Mouse (Mus musculus) Patski (cell line): ENCODE measurements around the gene Gpx4. TPM values are rescaled to one million over a fixed set of nuclear protein-coding genes. Genes with fewer than 3 reads are reported as not detected.
"Not testable (repeated sequence)": the region's sequence is repeated elsewhere in the genome, so short reads cannot be mapped to it uniquely, and the experiment has no call there.

Source experiments
- ATAC-seq: fragments of 100-300 bp; one replicate; pipeline ENCODE4 v1.8.0; 2021
- CTCF ChIA-PET: fragments of 350-600 bp; sonication (Branson Sonifier 250); formaldehyde crosslinking; loops from one replicate; lab custom pipeline; 2022; ENCODE audit warnings: inconsistent platforms; lab: Charles Lee
- POLR2A ChIA-PET: fragments of 350-600 bp; sonication (Branson Sonifier 250); formaldehyde crosslinking; loops from one replicate; lab custom pipeline; 2022; ENCODE audit warnings: antibody characterized with exemption, inconsistent platforms; lab: Charles Lee
- DNase-seq: peaks from one replicate; pipeline ENCODE4 v3.0.0-alpha.2; 2011; ENCODE audit warnings: low read depth, low spot score
- H3K27me3 ChIP-seq: fragments of 371-371 bp; one replicate; pipeline ENCODE4 v1.5.1; 2021
- CTCF ChIP-seq: fragments of 100-300 bp; IDR thresholded peaks from one replicate; pipeline ENCODE4 v1.5.1; 2021
- in situ Hi-C: fragments of 300-500 bp; cut with MboI; formaldehyde crosslinking; loops from 3 replicates; pipeline ENCODE4 v1.11.1; 2018; ENCODE audit warnings: low pct_unique_long_range_greater_than_20kb, mixed read lengths
- polyA plus RNA-seq: library from polyadenylated mRNA; unstranded; gene quantifications from one replicate; pipeline ENCODE4 v1.2.3, GENCODE M21; 2021

Gene Gpx4
- polyA plus RNA-seq, 1 experiment from 2014 or later, result 916 TPM

- CTCF ChIA-PET, result no interaction called here
- no peak for TF ChIP-seq CTCF
- H3K27me3 ChIP-seq, result no peaks in the 10 kb centered on the region
- in situ Hi-C loops, result no loop called here
- no peak for DNase-seq
- POLR2A ChIA-PET, result no interaction called here
- ATAC-seq, result no peak
Observed at GRCm38 (mm10) chr10:80048396-80048795, 1.4 kb downstream of the Gpx4 start.

DNA sequence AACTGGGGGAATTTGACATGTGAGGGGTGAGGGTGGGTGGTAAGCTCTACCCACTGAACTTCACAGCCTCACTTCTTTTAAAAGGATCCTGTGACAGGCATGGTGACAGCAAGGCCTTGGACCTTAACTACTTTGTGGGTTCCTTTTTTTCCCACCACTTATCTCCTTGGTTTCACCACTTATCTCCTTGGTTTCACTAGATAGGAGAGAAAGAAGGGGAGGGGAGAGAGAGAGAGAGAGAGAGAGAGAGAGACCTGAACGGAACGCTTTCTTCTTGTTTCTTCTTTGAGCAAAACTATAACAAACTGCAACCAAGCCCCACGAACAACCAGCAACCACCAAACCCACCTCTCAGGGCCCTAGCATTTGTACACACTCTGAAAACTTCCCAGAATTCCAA lies 1.9 kb downstream of the Gpx4 start:
- ChIA-PET CTCF (no interaction called here), POLR2A (no interaction called here)
- TF ChIP-seq CTCF, result no peak
- in situ Hi-C loops, result no loop called here
- ATAC-seq (no peak), DNase-seq (no peak)
- H3K27me3 ChIP-seq, result no peaks in the 10 kb centered on the region

DNA sequence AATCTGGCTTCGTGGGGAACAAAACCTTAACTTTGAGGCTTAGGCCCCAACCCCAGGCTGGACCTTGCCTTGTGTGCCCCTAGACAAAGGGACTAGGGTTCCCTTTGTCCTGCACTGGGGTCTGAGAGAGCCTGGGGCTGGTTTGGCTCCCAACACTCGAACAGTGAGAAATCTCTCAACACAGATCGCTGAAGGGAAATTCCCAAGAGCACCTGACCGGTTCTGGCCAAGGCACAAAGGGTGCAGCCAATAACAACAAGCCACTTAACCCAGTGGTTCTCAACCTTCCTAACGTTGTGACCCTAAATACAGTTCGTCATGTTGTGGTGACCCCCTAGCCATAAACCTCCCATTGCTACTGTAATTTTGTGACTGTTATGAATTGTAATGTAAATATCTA lies 3.3 kb downstream of the Gpx4 start:
- ChIA-PET POLR2A (interaction anchor here (1.2 kb wide), 1 partner anchor 11 kb away, joined by 3 read pairs; no protein-coding TSS in a partner anchor), CTCF (no interaction called here)
- in situ Hi-C loops, result loop anchor here (10.0 kb wide), 1 partner anchor 65 kb away; the partner anchor contains the start of gene Stk11
- TF ChIP-seq CTCF, result no peak
- ATAC-seq, result no peak
- DNase-seq, result no peak
- H3K27me3 ChIP-seq, result no peaks in the 10 kb centered on the region

DNA sequence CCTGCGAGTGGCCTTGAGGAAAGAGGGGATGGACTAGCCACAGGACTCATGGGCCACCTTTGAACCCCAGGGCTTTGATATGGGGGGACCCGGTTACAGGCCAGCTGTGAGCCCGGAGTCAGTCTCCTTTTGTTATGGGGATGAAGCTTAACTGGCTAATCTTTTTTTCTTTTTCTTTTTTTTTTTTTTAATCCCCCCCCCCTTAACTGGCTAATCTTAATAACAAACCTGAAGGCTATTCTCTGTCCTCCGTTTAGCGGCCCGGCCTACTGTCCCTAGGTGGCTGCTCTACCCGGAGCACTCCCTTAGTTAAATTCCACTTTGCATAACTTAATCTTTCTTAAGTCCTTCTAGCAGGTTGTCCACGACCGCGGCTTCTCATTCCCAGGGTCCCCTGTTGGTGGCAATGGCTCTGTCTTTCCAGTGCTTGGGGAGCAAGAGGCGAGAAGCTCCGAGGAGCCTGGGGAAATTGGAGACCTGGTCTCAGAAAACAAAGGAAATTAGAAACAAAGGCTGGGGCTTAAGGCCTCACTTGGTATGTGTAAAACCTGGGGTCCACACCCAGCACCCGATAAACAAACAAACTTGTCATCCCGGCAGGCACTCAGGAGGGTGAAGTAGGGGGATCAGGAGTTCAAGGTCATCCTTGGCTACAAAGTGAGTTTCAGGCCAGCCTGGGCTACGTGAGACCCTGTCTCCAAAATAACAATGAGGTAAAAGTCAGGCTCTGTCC lies 4.1 kb downstream of the Gpx4 start:
- in situ Hi-C loops, result loop anchor here (10.0 kb wide), 1 partner anchor 64 kb away; the partner anchor contains the start of gene Stk11
- ATAC-seq, result no peak
- TF ChIP-seq CTCF, result no peak

GRCm38 (mm10) chr10:80051618-80052373 lies 4.8 kb downstream of the Gpx4 start:
- peak; percentile 48 for ATAC-seq
- in situ Hi-C loops, result loop anchor here (10.0 kb wide), 1 partner anchor 63 kb away; the partner anchor contains the start of gene Stk11
- H3K27me3 ChIP-seq, result no peaks in the 10 kb centered on the region
- no peak for TF ChIP-seq CTCF
- CTCF ChIA-PET, result interaction anchor here (0.9 to 1.6 kb wide), 6 partner anchors 8 to 67 kb away, joined by 3 to 5 read pairs (median 4); no protein-coding TSS in a partner anchor
- no peak for DNase-seq
- POLR2A ChIA-PET, result interaction anchor here (0.6 to 3.7 kb wide), 7 partner anchors 9 to 1245 kb away, joined by 3 to 14 read pairs (median 4); no protein-coding TSS in a partner anchor

More for the DNA sequence above, 4.1 kb downstream of the Gpx4 start:
- H3K27me3 ChIP-seq, result no peaks in the 10 kb centered on the region
- ChIA-PET CTCF (interaction anchor here (1.0 to 1.6 kb wide), 4 partner anchors 8 to 66 kb away, joined by 3 to 5 read pairs (median 4); no protein-coding TSS in a partner anchor), POLR2A (interaction anchor here (0.6 to 3.7 kb wide), 5 partner anchors 8 to 1246 kb away, joined by 3 to 14 read pairs (median 4); no protein-coding TSS in a partner anchor)
- no peak for DNase-seq

GRCm38 (mm10) chr10:80052374-80052764 lies 5.4 kb downstream of the Gpx4 start:
- CTCF ChIA-PET, result interaction anchor here (0.8 to 1.6 kb wide), 6 partner anchors 8 to 66 kb away, joined by 3 to 5 read pairs (median 4); no protein-coding TSS in a partner anchor
- TF ChIP-seq CTCF, result no peak
- in situ Hi-C loops, result loop anchor here (10.0 kb wide), 1 partner anchor 62 kb away; the partner anchor contains the start of gene Stk11

GRCm38 (mm10) chr10:80053259-80053780 lies 6.4 kb downstream of the Gpx4 start:
- DNase-seq, result peak; percentile 90
- H3K27me3 ChIP-seq, result no peaks in the 10 kb centered on the region
- POLR2A ChIA-PET, result interaction anchor here (0.6 to 3.7 kb wide), 18 partner anchors 12 to 426 kb away, joined by 3 to 14 read pairs (median 4); partner anchors contain the start of genes Cnn2 and Tmem259
- in situ Hi-C loops, result loop anchor here (10.0 kb wide), 1 partner anchor 61 kb away; the partner anchor contains the start of gene Stk11
- no peak for TF ChIP-seq CTCF
- CTCF ChIA-PET, result interaction anchor here (0.8 to 1.3 kb wide), 2 partner anchors 9 to 11 kb away, joined by 3 to 4 read pairs; no protein-coding TSS in a partner anchor
- peak; percentile 73 for ATAC-seq

More at GRCm38 (mm10) chr10:80052374-80052764, 5.4 kb downstream of the Gpx4 start:
- DNase-seq, result no peak
- POLR2A ChIA-PET, result interaction anchor here (0.8 to 3.7 kb wide), 7 partner anchors 10 to 71 kb away, joined by 4 to 14 read pairs (median 5); no protein-coding TSS in a partner anchor
- no peaks in the 10 kb centered on the region for H3K27me3 ChIP-seq
- ATAC-seq, result no peak

DNA sequence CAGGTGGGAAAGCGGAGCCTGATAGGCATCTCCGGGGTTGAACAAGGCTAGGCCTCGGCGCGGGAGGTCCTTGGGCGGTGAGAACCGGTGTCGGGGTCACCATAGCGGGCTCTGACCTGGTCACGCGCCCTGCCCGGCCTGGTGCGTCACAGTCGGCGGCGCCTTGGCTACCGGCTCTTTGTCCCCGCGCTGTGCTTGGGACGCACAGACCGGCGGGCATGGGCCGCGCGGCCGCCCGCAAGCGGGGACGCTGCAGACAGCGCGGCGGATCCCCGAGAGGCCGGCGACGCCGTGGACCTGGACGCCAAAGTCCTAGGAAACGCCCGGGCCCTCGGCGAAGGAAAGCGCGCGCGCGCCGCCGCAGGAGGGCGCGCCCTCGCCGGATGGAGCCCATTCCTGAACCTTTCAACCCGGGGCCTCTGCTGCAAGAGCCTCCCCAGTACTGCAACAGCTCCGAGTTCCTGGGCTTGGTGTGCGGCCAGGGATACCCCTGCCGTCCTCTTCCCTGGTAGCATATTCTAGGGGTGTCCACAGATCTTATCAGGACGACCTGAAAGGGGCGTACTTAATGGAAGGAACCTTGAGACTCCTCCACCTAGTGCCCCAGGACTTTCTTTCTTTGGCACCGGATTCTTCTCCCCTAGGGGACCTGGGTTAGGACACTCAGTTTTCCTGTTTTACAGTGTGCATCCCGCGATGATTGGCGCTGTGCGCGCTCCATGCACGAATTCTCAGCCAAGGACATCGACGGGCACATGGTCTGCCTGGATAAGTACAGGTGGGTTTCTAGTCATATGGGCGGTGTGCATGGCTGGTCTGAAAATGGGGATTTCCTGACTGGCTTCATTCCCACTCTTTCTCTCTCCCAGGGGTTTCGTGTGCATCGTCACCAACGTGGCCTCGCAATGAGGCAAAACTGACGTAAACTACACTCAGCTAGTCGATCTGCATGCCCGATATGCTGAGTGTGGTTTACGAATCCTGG lies 7.2 kb downstream of the Gpx4 start:
- in situ Hi-C loops, result loop anchor here (10.0 kb wide), 1 partner anchor 61 kb away; the partner anchor contains the start of gene Stk11
- no peak for ATAC-seq
- ChIA-PET CTCF (no interaction called here), POLR2A (interaction anchor here (0.7 to 3.7 kb wide), 16 partner anchors 10 to 97 kb away, joined by 3 to 14 read pairs (median 4); partner anchors contain the start of genes Cnn2 and Tmem259)
- TF ChIP-seq CTCF, result no peak
- no peak for DNase-seq
- H3K27me3 ChIP-seq, result no peaks in the 10 kb centered on the region

DNA sequence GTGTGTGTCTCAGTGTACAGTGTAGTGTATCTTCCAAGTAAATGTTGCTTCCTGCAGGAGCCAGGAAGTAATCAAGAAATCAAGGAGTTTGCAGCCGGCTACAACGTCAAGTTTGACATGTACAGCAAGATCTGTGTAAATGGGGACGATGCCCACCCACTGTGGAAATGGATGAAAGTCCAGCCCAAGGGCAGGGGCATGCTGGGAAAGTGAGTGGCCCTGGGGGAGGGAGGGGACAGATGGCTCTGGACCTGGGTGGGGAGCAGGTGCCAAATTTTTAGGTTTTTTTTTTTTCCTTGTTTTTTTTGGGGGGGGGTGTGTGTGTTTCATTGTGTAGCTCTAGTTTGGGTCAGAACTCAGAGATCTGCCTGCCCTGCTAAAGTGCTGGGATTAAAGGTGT lies 7.9 kb downstream of the Gpx4 start:
- in situ Hi-C loops, result loop anchor here (10.0 kb wide), 1 partner anchor 60 kb away; the partner anchor contains the start of gene Stk11
- not testable (repeated sequence) for ATAC-seq
- CTCF ChIA-PET, result interaction anchor here (1.0 to 1.9 kb wide), 2 partner anchors 57 to 68 kb away, joined by 3 to 5 read pairs; no protein-coding TSS in a partner anchor

More for the DNA sequence above, 7.9 kb downstream of the Gpx4 start:
- POLR2A ChIA-PET, result interaction anchor here (1.4 to 1.8 kb wide), 3 partner anchors 11 to 17 kb away, joined by 3 to 5 read pairs (median 4); no protein-coding TSS in a partner anchor
- H3K27me3 ChIP-seq, DNase-seq: not testable (repeated sequence)
